Mouse (Mus musculus) adrenal gland, postnatal 25 days (tissue): ENCODE data around the gene Gm21866. TPM values are rescaled to one million over a fixed set of nuclear protein-coding genes. Genes with fewer than 3 reads are reported as not detected.
"Not testable (repeated sequence)": the region's sequence is repeated elsewhere in the genome, so short reads cannot be mapped to it uniquely, and the experiment has no call there.

Experiments used
- DNase-seq: peaks from one replicate; pipeline ENCODE4 v3.0.0; 2021; ENCODE audit warnings: mixed read lengths
- long read RNA-seq: library from polyadenylated mRNA; stranded (forward); transcript quantifications from one replicate; pipeline ENCODE4 v2.0.0, GENCODE M21; 2021
- total RNA-seq: library from RNA; stranded (reverse); gene quantifications from 2 replicates; pipeline ENCODE4 v1.2.3, GENCODE M21; 2021

The Gm21866 gene
- total RNA-seq, result not detected in 2 replicates
- long read RNA-seq, result 0 reads

GRCm38 (mm10) chrY:13465479-13465878, at the start of gene Gm21866:
Gene Gm21866 (minus strand): TSS chrY:13465579.
- not testable (repeated sequence) for DNase-seq

GRCm38 (mm10) chrY:13493726-13494125, 28.3 kb upstream of the Gm21866 start, which contains the start of gene Gm20773:
Gene Gm20773 (plus strand): TSS chrY:13494026.
- DNase-seq, result not testable (repeated sequence)

Other genes with a start within 250 kb of the Gm21866 start
- not detected in 2 replicates for gene Gm21828, start 241.7 kb downstream of the Gm21866 start, total RNA-seq
- not detected in 2 replicates for gene Gm21440, start 213.2 kb downstream of the Gm21866 start, total RNA-seq
- not detected in 2 replicates for gene Gm21454, start 213.1 kb downstream of the Gm21866 start, total RNA-seq
- gene Gm21725, start 116.5 kb downstream of the Gm21866 start, total RNA-seq, result not detected in 2 replicates
- gene Gm20773, start 28.4 kb upstream of the Gm21866 start, total RNA-seq, result not detected in 2 replicates